Mouse (Mus musculus): ENCODE measurements around the gene Pde7b.
A peak's percentile ranks its signal among the peaks of the same experiment; 100 is the strongest.

Pde7b gene

DNA sequence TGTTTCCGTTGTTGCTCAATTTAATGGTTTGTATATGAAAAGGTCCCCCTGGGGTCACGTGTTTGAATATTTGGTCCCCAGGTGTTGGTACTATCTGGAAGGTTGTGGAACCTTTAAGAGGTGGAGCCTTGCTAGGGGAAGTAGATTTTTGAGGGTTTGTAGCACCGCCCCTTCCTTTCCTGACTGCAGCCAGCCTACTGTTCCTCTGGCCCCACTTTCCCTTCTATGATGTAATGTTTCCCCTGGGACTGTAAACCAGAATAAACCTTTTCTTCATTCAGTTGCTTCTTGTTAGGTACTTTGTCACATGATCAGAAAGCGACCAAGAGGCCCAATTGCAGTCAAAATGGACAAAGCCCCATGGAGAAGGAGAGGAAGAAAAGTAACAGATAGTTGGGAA is 229.8 kb downstream of the Pde7b start:
- DNase-seq (ENCODE audit: low read depth, low spot score) = no peak

DNA sequence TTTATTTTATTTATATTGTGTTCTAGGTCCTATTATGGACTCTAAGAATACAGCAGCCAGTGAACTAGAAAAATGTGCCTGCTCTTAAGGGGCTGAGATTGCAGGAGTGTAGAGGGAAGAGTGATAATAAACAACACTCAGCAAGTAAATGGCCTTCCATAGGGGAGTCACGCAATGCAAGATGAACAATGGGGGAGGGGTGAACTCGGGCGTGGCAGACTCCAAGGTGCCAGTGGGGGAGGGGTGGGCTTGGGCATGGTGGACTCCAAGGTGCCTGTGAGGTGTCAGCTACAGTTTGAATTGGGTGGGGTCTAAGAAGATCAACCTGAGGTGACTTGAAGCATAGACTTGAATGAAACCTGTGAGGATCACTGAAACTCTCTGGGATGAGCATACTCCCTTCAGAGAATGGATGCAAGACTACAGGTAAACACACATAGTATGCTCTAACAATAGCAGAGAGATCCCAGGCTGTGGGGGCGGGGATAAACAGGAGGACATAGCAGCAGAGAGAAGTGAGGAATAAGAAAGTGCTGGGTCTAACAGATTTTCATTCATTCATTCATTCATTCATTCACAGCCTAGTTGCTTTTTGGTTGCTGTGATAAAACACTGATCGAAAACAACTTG is 230.9 kb downstream of the Pde7b start:
- no peak for DNase-seq (ENCODE audit: low read depth, low spot score)

DNA sequence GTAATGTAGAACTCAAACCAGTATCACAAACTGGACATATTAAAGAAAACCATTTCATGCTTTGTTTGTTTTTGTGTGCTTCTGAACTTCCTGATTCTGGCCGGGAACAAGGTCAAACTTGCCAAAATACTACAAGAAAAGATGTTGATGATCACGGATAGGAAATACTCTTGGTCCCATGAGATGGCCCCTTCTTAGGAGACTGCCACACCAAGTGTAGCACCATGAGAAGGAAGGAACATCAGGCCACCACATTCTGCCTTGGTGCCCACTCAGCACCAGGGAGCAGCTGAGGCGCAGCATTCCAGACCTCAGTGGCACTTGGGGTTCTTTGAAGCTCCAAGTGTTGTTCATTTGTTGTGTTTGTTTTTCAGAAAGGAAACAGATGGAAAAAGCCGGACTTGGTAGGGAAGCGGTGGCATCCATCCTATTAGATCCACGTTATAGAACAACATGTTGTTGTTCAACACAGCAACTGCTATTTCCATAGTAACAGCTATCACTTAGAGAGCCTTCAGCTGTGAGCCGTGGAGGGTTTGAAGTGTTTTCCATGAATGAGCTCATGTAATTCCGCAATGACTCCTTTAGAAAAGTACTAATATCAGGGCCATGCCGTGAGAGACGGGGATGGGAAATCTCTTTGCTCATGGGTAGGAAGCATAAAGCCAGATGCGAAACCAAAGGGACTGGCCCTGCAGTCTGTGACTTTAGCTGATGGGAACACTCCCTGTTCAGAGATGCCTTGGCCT is 232.5 kb downstream of the Pde7b start:
- DNase-seq (ENCODE audit: low read depth, low spot score) = no peak

DNA sequence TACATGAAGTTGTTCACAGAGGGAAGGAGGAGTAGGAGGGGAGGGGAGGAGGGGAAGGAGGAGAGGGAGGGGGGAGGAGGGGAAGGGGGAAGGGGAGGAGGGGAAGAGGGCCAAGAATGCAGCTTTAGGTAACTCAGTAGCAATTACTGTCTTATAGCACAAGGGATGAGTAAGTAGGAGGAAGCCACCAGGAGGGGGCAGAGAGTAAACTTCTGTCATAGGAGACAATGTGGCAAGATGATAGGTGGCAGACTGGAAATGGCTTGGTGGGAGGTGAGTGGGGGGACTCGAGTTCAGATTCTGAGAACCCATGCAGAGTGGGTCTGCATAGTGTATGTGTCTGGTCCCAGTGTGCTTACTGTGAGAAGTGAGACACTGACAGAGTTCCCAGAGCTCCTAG is 234.1 kb downstream of the Pde7b start:
- peak; percentile 3 for DNase-seq (ENCODE audit: low read depth, low spot score)

DNA sequence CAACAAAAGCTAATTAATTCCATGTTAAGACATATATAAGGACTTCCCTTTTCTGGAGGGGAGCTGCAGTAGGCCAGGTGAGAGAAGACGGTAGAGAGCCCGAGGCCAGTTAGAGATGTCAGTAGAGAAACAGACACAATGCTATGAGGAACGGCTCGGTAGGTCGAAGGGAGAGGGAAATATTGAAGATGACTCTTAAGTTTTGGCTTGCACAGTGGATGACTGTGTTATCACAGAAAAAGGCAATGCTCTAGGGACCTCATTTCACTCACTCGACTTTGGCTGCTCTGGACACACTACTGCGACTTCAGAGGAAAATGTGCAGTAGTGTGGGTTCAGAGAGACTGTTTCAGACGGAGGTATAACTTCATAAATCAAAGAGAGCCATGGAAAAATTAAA is 234.6 kb downstream of the Pde7b start:
- no peak for DNase-seq (ENCODE audit: low read depth, low spot score)

DNA sequence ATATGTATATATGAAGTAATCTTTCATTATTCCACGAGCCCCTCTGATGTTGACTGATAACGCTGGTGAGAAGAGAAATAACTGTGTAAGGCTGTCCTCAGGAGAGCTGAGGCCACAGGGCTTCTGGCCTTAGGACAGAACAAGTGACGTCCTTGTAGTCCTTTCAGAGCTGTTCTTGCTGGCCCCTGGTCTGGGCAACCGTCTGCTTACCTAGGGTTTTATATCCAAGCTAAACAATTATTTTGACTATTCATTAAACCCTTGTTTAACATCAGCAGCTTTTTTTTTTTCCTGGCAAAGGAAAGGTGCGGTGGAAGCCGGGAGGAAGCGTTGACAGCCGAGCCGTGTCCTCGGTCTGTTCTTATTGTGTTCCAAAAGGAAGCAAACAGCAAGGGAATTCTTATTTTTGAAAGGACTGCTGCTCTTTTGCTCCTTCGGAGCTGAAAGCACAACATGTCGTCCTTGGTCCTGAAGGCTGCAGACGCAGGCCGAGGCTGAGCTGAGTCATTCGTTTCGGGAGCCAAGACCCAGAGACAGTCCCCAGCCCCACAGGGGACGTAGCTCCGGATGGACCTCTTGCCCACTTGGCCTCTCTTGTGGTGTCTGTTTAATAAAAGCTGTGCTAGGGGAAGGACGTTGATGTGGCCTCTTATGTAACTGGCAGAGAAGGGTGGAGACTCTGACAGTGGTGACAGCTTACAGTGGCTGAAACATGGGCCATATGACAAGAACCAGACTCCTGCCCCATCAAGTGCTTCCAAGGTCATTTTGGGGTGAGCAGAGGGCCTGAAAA is 238.2 kb downstream of the Pde7b start:
- no peak for DNase-seq (ENCODE audit: low read depth, low spot score)

DNA sequence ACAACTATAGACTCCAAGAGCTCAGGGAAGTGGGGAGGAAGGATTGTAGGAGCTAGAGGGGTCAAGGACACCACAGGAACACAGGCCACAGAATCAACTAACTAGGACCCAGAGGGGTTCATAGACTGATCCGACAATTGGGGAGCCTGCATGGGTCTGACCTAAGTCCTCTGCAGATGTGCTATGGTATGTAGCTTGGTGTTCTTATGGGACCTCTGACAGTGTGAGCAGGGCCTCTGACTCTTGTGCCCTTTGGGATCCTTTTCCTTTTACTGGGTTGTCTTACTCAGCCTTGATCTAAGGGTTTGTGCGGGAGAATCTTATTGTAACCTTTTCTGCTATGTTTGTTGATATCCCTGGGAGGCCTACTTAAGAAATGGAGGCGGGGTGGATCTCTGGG is 239.1 kb downstream of the Pde7b start:
- no peak for DNase-seq (ENCODE audit: low read depth, low spot score)

DNA sequence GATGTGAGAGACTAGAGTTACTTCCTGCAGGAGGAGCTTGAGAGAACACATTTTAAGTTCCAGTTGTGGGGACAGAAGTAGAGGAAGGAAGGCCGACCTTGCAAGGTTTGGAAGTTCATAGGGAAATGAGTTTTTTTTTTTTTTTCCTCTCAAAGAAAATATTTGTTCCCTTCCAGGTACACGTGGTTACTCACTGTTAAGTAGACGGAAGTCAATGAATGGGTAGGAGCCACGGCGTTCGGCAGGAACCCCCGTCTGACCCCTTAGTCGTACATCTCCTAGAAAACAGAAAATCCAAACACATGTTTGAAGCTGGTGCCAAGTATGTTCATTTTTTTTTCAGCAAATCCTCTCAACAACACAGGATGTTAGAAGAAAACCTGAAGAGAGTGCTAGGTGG is 245.4 kb downstream of the Pde7b start:
- no peak for DNase-seq (ENCODE audit: low read depth, low spot score)

DNA sequence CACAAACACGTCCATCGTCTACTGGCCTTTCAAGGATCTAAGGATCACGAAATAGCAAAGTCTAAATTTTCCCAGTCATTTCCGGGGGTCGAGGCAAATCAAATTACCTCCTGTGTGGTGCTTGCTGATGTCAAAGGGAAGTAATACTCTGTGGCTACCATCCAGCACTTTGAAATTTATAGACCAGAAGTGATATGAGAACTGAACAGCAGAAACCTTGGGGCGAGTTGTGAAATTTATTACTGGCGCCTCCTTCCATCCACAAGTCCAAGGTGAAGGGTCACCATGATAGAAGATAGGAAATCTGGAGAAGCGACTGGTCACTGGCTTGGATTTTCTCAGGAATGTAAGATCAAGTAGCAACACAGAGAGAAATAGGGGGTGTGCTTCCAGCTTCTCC is 246.4 kb downstream of the Pde7b start:
- DNase-seq (ENCODE audit: low read depth, low spot score) = no peak

DNA sequence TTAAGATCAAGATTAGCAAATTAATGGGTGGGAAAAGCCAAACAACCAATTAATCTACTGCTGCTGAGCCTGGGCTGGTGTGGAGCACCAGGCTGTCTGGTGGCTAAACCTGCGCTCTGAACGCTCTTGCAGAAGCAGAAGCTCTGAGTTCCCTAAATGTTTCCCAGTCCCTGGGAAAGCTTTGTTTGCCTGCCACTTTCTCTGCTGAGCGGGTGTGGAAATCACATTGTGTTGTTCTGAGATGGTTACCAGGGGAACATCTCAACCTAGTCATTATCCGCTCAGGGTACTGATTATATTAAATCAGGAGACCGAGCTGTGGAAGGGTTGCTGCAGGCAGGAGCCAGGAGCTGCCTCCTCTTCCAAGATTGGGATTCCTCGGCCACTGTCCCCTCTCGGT is 250.0 kb downstream of the Pde7b start:
- DNase-seq (ENCODE audit: low read depth, low spot score) = no peak

DNA sequence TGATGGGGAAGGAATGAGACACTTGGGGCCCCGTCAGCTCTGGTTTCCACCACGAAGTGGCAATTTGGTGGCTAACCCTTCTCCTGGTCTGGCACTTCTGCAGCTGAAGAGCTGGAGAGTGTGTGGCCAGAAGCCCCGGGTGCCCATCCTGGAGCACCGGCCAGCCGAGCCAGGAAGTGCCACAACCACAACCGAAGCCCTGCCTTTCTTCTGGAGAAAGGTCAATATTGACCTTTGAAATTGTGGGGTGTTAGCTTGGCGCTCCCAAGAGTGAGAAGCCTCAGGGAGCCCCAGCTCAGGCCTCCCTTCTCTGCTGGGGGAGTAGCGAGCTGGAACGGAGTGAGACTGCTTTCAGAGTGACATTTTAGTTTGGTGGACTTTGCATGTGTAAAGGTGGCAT is 250.8 kb downstream of the Pde7b start:
- no peak for DNase-seq (ENCODE audit: low read depth, low spot score)

DNA sequence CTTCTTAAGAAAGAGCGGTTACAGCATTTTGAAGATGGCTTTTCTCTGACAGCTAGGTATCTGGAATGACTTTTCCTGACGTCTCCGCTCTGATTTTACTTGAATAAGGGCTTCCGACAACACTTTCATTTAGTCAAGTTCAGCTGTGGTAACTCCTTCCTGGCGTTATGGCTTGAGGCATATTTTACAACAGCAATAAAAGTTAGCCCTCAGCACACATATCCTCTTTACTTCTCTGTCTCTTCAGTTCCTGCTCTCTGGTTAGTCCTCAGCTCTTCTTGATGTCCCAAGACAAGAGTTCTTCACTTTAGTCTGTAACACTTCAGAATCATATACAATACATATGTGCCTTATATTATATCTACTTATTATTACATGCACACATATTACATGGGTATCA is 251.4 kb downstream of the Pde7b start:
- DNase-seq (ENCODE audit: low read depth, low spot score) = no peak

DNA sequence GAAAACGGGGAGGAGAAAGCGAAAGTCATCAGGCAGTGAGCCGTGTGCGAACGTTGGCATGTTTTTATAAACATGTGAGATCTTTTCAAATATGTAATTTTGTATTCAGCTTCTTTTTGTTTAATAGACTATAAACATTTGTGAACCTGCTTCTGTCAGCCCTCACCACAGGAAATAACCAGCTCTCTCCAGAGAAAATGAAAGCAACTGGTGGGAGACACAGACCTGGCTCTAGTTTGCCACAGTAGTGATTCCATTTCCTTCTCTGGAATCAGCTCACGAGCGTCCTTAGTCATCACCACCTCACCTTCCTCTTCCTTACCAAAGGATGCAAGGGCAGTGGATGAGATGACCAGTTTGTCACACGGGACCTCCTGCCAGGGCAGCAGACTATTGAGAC is 252.9 kb downstream of the Pde7b start:
- no peak for DNase-seq (ENCODE audit: low read depth, low spot score)

DNA sequence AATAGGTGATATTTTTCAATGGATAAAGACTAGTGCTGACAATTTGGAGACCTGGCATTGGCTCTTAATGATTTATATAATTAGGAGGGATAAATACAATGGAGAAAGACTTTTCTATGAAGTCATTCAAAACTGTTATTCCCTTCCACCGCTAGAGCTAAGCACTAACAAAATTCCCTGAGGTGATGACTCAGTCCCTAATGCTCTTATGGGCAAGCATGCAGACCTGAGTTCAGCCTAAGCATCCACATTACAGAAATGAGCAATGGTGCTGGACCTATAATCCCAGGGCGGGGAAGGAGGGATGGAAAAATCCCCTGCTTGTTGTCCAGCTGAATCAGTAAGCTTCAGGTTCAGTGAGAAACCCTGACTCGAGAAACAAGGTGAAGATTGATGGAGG is 260.2 kb downstream of the Pde7b start:
- peak; percentile 60 for DNase-seq (ENCODE audit: low read depth, low spot score)

DNA sequence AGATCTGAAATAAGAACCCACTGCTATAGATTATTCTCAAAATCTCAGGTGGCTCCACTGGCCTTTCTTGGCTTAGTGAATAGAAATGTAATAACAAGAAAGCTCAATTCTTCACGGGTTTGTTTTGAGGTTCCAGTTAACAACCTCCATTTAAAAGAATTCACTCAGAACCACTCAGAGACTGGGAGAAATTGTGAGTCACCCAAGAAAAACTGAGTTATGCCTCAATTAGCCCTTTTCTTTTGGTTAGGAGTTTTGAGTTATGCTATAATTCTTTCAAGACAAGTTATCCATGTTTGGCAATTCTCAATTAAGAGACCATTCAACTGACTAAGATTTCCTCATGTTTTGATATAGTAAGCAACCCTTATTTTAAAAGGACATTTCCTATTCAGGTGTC is 260.9 kb downstream of the Pde7b start:
- DNase-seq (ENCODE audit: low read depth, low spot score) = peak; percentile 2

DNA sequence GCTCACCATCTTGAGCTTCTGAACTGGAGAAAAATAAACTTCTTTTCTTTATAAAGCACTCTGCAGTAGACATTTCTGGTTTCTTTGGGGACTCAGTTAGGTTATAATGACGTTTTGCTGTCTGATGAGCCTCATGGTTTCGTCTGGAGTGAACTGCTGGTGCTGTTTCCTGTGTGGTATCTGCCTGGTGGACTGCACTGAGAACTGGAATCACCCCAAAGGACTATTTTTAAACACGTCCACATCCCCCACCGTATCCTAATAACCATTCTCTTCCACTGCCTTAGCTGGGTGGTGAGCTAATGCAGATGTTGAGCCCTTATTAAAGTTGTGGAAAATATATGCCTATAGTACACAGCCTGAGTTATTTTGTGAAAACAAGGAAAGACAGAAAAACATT is 262.3 kb downstream of the Pde7b start:
- no peak for DNase-seq (ENCODE audit: low read depth, low spot score)

DNA sequence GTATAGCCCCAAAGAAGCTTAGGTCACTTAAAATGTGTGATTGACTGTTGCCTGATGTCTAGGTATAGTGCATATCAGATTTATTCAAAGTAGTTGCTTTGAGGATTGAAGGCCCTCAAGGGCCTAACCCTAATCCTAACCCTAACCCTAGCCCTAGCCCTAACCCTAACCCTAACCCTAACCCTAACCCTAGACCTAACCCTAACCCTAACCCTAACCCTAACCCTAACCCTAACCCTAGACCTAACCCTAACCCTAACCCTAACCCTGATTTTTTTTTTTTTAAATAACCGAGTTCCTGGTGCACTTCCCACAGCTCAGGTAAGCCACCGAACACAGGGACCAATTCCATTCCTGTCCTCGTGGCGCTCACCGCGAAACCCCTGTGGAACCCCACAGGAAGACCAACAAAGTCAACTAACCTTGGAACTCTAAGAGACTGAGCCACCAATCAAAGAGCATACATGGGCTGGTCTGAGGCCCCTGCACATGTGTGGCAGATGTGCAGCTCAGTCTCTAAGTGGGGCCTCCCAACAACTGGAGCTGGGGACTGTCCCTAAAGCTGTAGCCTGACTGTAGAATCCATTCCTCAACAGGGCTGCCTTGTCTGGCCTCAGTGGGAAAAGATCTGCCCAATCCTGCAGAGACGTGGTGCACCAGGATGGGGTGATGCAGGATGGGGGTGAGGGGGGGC is 265.1 kb downstream of the Pde7b start:
- DNase-seq (ENCODE audit: low read depth, low spot score) = no peak

DNA sequence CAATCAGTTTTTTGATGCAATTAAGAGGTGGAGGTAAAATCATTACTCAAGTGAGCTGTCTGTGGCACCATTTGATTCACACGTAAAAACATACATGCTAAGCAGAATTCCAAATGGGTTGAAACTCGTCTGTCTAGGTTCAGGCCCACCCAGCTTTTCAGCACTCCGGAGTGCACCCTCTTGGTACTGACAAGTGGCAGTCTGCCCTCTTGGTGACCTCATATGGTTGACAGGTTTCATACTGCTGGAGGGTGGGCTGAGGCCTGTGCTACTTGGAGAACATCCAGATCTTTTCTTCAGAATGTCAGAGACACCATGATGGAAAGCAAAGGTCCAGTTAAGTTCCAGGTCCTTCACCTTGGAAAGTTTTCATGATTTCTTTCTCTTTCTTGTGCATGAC is 265.7 kb downstream of the Pde7b start:
- no peak for DNase-seq (ENCODE audit: low read depth, low spot score)

DNA sequence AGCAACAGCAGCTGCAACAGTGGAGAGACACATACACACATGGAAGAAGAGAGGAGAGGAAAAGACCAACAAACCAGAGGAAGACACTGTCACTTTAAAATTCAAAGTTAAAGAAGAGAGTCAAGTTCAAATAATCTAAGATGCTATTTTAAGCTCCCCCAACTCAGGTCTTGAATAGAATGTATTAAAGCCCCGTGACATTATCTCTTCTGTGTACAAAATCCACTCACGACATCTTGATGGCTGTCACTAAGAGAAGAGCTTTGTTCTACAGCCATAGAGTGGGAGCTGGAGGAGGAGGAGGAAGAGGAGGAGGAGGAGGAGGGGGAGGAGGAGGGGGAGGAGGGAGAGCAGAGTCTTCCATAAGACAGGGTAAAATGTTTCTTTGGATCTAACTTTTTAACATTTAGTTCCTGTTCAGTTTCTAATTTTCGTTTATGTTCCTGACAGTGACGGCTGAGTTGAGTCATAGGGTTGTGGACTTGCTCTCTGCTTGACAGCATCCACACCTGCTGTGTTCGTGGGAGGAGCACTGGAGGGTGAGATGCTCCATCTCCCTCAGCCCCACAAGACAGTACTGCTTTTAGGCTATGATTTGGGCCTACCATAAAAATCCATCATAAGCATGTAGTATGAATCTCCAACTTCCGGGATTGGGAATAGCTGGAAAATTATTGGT is 270.4 kb downstream of the Pde7b start:
- DNase-seq (ENCODE audit: low read depth, low spot score) = no peak

DNA sequence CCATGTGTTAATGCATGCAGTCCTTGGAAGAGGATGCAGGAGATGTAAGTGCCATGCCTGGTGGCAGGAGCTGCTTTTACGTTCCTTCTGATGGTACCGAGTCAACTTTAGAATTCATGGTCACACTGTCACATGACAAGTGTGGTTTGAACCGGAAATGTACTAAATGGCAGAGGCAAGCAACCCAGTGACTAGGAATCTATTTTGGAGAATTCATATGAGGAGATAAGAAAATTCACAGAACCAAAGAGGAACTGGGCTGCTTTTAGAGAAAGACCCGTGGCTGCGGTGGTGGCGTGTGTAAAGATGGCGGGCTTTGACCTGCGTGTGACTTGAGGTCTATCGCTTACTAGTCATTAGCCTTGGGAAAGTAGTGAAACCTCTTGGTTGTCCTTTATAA is 287.4 kb downstream of the Pde7b start:
- no peak for DNase-seq (ENCODE audit: low read depth, low spot score)

DNA sequence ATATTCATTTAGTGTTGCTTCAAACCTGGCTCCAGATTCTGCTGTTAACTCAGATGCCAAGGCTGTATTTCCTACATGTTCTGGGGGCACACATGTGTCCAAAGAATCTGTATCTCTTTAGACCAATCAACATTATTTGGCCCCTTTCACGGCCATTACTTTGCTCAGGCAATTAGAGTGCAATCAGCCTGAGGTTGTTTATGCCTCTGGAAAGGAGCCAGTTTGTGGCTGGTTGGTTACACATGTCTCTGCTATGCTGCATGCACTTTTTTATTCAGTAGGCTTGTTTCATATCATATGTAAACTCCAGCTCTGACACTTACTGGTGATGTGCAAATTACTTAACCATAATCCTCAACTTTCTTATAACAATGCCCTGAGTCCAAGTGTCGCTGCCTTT is 287.9 kb downstream of the Pde7b start:
- DNase-seq (ENCODE audit: low read depth, low spot score) = peak; percentile 2

DNA sequence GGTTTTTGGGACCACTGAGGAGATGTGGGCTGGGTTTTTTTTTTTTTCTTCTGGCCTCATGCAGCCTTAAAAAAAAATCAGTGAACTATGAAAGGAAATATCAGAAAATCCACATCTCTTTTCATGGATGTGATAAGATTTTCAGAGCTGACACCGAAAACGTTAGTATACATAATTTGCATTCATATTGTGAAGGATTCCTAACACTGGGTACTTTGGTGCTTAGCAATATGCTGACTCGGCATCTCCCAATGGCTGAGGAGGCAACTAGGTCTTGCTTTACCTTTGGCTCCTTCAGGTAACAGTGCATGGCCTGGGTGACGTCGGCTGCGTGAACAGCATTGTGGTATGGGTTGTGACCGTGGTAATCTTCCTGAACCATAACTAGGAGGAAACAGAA is 289.0 kb downstream of the Pde7b start:
- no peak for DNase-seq (ENCODE audit: low read depth, low spot score)

All from 3T3-L1 (cell line).